Mouse (Mus musculus) heart, embryonic 14.5 days (tissue): ENCODE results near the gene Il18r1. TPM values are rescaled to one million over a fixed set of nuclear protein-coding genes. Genes with fewer than 3 reads are reported as not detected.

Experiments used
- ATAC-seq: fragments of 200-750 bp; cut with Nextera tagmentation; 2 replicates; pipeline ENCODE4 v1.8.0; 2017; ENCODE audit warnings: low read depth, moderate TSS enrichment; ENCODE audit not compliant: insufficient number of reproducible peaks, insufficient read depth, low FRiP score
- H3K27ac ChIP-seq, 2 experiments: fragments of 200-500 bp in 1 of 2; fragments of 300-500 bp in 1 of 2; sonication (generic) in 1 of 2; replicated peaks in 1 of 2; 2 replicates each; pipeline ENCODE4 v1.5.1; 2012 to 2014; ENCODE audit warnings: low read depth in 2 of 2, low read length in 2 of 2, control low read depth in 1 of 2, mild to moderate bottlenecking in 1 of 2, mixed read lengths in 1 of 2; ENCODE audit not compliant: control insufficient read depth in 1 of 2, insufficient read depth in 1 of 2
- H3K27me3 ChIP-seq: fragments of 300-500 bp; sonication (generic); 2 replicates; pipeline ENCODE4 v1.6.1; 2014; ENCODE audit warnings: mild to moderate bottlenecking, low read length, control low read depth; ENCODE audit not compliant: control insufficient read depth, insufficient read depth
- H3K36me3 ChIP-seq: fragments of 300-500 bp; sonication (generic); 2 replicates; pipeline ENCODE4 v1.6.1; 2014; ENCODE audit warnings: mild to moderate bottlenecking, control low read depth, low read length, mixed read lengths; ENCODE audit not compliant: control insufficient read depth, insufficient read depth
- H3K4me1 ChIP-seq, 2 experiments: fragments of 200-500 bp in 1 of 2; fragments of 300-500 bp in 1 of 2; sonication (generic) in 1 of 2; 2 replicates each; pipeline ENCODE4 v1.6.1; 2012 to 2014; ENCODE audit warnings: low read length in 2 of 2, control low read depth in 1 of 2, mixed read lengths in 1 of 2; ENCODE audit not compliant: control insufficient read depth in 2 of 2, insufficient read depth in 2 of 2
- H3K4me2 ChIP-seq: fragments of 300-500 bp; sonication (generic); 2 replicates; pipeline ENCODE4 v1.6.1; 2014; ENCODE audit warnings: mild to moderate bottlenecking, low read length
- H3K4me3 ChIP-seq, 2 experiments: fragments of 200-500 bp in 1 of 2; fragments of 300-500 bp in 1 of 2; sonication (generic) in 1 of 2; 2 replicates each; pipeline ENCODE4 v1.5.1; 2012 to 2014; ENCODE audit warnings: low read length in 2 of 2, mild to moderate bottlenecking in 2 of 2, control low read depth in 1 of 2, low read depth in 1 of 2, moderate library complexity in 1 of 2; ENCODE audit not compliant: control insufficient read depth in 1 of 2, insufficient read depth in 1 of 2
- H3K9ac ChIP-seq: fragments of 300-500 bp; sonication (generic); 2 replicates; pipeline ENCODE4 v1.6.1; 2014; ENCODE audit warnings: mild to moderate bottlenecking, low read length
- H3K9me3 ChIP-seq: fragments of 300-500 bp; sonication (generic); 2 replicates; pipeline ENCODE4 v1.6.1; 2016; ENCODE audit warnings: low read length, control low read depth; ENCODE audit not compliant: control insufficient read depth
- WGBS: fragments of 180-500 bp; shearing (Covaris S2); extraction: QIAGEN DNeasy Blood & Tissue Kit; methylation state at CpG from one replicate; pipeline ENCODE4 v1.1.7; 2014; 5-methylcytosine and 5-hydroxymethylcytosine counted together
- polyA plus RNA-seq: library from polyadenylated mRNA; unstranded; fragments of >200 nt; fragmentation: Nextera tagmentation; extraction: Ambion mirVana; gene quantifications from 2 replicates; pipeline ENCODE4 v1.2.1, GENCODE M21; 2014

The Il18r1 gene
- polyA plus RNA-seq, 1 experiment from 2014 or later, result 0.11 TPM

DNA sequence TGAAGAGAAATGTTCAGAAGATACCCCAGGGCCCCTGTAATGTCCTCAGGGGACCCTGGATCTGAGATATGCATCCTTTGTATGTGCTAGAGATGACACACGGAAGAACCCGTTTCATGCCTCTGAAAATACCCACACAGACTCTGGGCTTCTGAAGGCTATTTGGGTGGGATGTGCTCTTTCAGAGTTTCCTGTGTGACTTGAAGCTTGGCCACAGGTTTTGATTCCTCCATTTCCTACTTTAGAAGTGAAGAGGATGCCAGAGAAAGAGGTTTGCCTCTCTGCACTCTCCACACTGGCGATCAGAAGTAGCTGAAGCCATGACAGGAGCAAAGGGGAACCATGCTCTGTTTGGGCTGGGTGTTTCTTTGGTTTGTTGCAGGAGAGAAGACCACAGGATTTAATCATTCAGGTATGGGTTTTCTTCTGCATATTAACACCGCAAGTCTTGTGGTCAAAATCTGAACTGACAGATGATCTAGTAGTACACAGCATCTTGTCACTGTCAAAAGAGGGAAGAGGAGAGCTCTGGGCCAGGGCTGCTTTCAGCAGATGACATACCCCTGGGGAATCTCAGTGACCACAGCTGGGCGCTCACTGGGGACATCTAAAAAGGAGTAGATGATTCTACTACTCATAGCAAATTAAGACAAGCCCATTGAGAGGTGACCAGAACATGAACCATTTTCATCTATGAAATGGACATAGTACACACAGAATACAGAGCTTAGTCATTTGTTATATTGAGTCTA is 58.8 kb downstream of the Il18r1 start:
- no peak overlapping the region for H3K9ac ChIP-seq
- H3K4me2 ChIP-seq, result no peak overlapping the region
- H3K27me3 ChIP-seq, result no peaks in the 10 kb centered on the region
- H3K9me3 ChIP-seq, result no peaks in the 10 kb centered on the region
- no peaks in the 10 kb centered on the region for H3K4me1 ChIP-seq
- H3K27ac ChIP-seq, result no peak overlapping the region
- H3K4me3 ChIP-seq, result no peak overlapping the region
- WGBS, result 76% methylated on average over 5 of the region's 5 CpGs
- H3K36me3 ChIP-seq, result no peaks in the 10 kb centered on the region
- ATAC-seq, result no peak

GRCm38 (mm10) chr1:40529287-40529686 is 63.9 kb downstream of the Il18r1 start:
- no peak overlapping the region for H3K27ac ChIP-seq
- H3K27me3 ChIP-seq, result no peaks in the 10 kb centered on the region
- no peaks in the 10 kb centered on the region for H3K4me1 ChIP-seq
- no peaks in the 10 kb centered on the region for H3K9me3 ChIP-seq
- H3K4me3 ChIP-seq, result no peak overlapping the region
- H3K9ac ChIP-seq, result no peak overlapping the region
- no peaks in the 10 kb centered on the region for H3K36me3 ChIP-seq
- no peak overlapping the region for H3K4me2 ChIP-seq
- no peak for ATAC-seq
- WGBS, result 75% methylated on average over 5 of the region's 5 CpGs

- H3K9me3 ChIP-seq, result no peaks in the 10 kb centered on the region
- 70% methylated on average over 5 of the region's 5 CpGs for WGBS
- no peaks in the 10 kb centered on the region for H3K27me3 ChIP-seq
- no peak overlapping the region for H3K4me2 ChIP-seq
- H3K4me1 ChIP-seq, result no peaks in the 10 kb centered on the region
- no peak overlapping the region for H3K27ac ChIP-seq
- H3K4me3 ChIP-seq, result no peak overlapping the region
- H3K9ac ChIP-seq, result no peak overlapping the region
- H3K36me3 ChIP-seq, result no peaks in the 10 kb centered on the region
- ATAC-seq, result no peak
Observed at GRCm38 (mm10) chr1:40537577-40537976, 72.2 kb downstream of the Il18r1 start.

GRCm38 (mm10) chr1:40544650-40545049 is 79.3 kb downstream of the Il18r1 start:
- 0% methylated on average over 2 of the region's 2 CpGs for WGBS

GRCm38 (mm10) chr1:40546645-40547044 is 81.3 kb downstream of the Il18r1 start:
- 59% methylated on average over 4 of the region's 4 CpGs for WGBS
- no peak for ATAC-seq
- no peak overlapping the region for H3K4me2 ChIP-seq
- no peaks in the 10 kb centered on the region for H3K27me3 ChIP-seq
- no peak overlapping the region for H3K9ac ChIP-seq
- no peak overlapping the region for H3K27ac ChIP-seq
- no peak overlapping the region for H3K4me3 ChIP-seq
- no peaks in the 10 kb centered on the region for H3K36me3 ChIP-seq
- H3K9me3 ChIP-seq, result no peaks in the 10 kb centered on the region
- no peaks in the 10 kb centered on the region for H3K4me1 ChIP-seq

More at GRCm38 (mm10) chr1:40544650-40545049, 79.3 kb downstream of the Il18r1 start:
- no peaks in the 10 kb centered on the region for H3K9me3 ChIP-seq
- no peak overlapping the region for H3K4me3 ChIP-seq
- H3K27ac ChIP-seq, result no peak overlapping the region
- no peaks in the 10 kb centered on the region for H3K36me3 ChIP-seq
- no peaks in the 10 kb centered on the region for H3K27me3 ChIP-seq
- H3K9ac ChIP-seq, result no peak overlapping the region
- H3K4me1 ChIP-seq, result no peaks in the 10 kb centered on the region
- no peak for ATAC-seq
- H3K4me2 ChIP-seq, result no peak overlapping the region

- H3K4me2 ChIP-seq, result no peak overlapping the region
- H3K9me3 ChIP-seq, result no peaks in the 10 kb centered on the region
- H3K4me1 ChIP-seq, result no peaks in the 10 kb centered on the region
- H3K27ac ChIP-seq, result no peak overlapping the region
- no peak overlapping the region for H3K9ac ChIP-seq
- ATAC-seq, result no peak
- WGBS, result 78% methylated on average over 11 of the region's 11 CpGs
- H3K27me3 ChIP-seq, result no peaks in the 10 kb centered on the region
- no peak overlapping the region for H3K4me3 ChIP-seq
- no peaks in the 10 kb centered on the region for H3K36me3 ChIP-seq
Observed at GRCm38 (mm10) chr1:40547064-40547572, 81.8 kb downstream of the Il18r1 start.

- Histone ChIP-seq H3K4me3 (no peak overlapping the region), H3K27ac (no peak overlapping the region), H3K27me3 (no peaks in the 10 kb centered on the region), H3K4me2 (no peak overlapping the region), H3K9ac (no peak overlapping the region), H3K36me3 (no peaks in the 10 kb centered on the region), H3K9me3 (no peaks in the 10 kb centered on the region), H3K4me1 (no peaks in the 10 kb centered on the region)
- no peak for ATAC-seq
- WGBS, result 66% methylated on average over 10 of the region's 10 CpGs
Observed at GRCm38 (mm10) chr1:40547762-40548161, 82.4 kb downstream of the Il18r1 start.
